Mouse (Mus musculus): ENCODE results near the gene Erh.

Erh gene

GRCm38 (mm10) chr12:80615371-80616257 is 28.5 kb downstream of the Erh start:
- DNase-seq (ENCODE audit: low spot score) = no peak

GRCm38 (mm10) chr12:80612113-80612791 is 31.9 kb downstream of the Erh start:
- DNase-seq (ENCODE audit: low spot score) = no peak

GRCm38 (mm10) chr12:80609928-80610327 is 34.2 kb downstream of the Erh start:
- DNase-seq (ENCODE audit: low spot score) = no peak

GRCm38 (mm10) chr12:80608576-80608975 is 35.6 kb downstream of the Erh start:
- DNase-seq (ENCODE audit: low spot score) = no peak

GRCm38 (mm10) chr12:80604218-80604617 is 39.9 kb downstream of the Erh start:
- no peak for DNase-seq (ENCODE audit: low spot score)

- DNase-seq (ENCODE audit: low spot score) = no peak
Measured at GRCm38 (mm10) chr12:80603566-80603965, 40.6 kb downstream of the Erh start.

- no peak for DNase-seq (ENCODE audit: low spot score)
Measured at GRCm38 (mm10) chr12:80602432-80602831, 41.7 kb downstream of the Erh start.

- no peak for DNase-seq (ENCODE audit: low spot score)
Measured at GRCm38 (mm10) chr12:80601597-80602269, 42.4 kb downstream of the Erh start.

- no peak for DNase-seq (ENCODE audit: low spot score)
Measured at GRCm38 (mm10) chr12:80598756-80599155, 45.4 kb downstream of the Erh start.

- DNase-seq (ENCODE audit: low spot score) = no peak
Measured at GRCm38 (mm10) chr12:80598236-80598635, 45.9 kb downstream of the Erh start.

- no peak for DNase-seq (ENCODE audit: low spot score)
Measured at GRCm38 (mm10) chr12:80595968-80596367, 48.2 kb downstream of the Erh start.

GRCm38 (mm10) chr12:80595566-80595965 is 48.6 kb downstream of the Erh start:
- no peak for DNase-seq (ENCODE audit: low spot score)

GRCm38 (mm10) chr12:80594781-80595180 is 49.4 kb downstream of the Erh start:
- DNase-seq (ENCODE audit: low spot score) = no peak

- DNase-seq (ENCODE audit: low spot score) = no peak
Measured at GRCm38 (mm10) chr12:80594141-80594540, 50.0 kb downstream of the Erh start.

GRCm38 (mm10) chr12:80584973-80585372 is 59.2 kb downstream of the Erh start:
- DNase-seq (ENCODE audit: low spot score) = no peak

All from T-cell, adult 2 months (primary cell).